Mouse (Mus musculus) layer of hippocampus, adult 2 months (tissue): Measurements from ENCODE around the gene E130311K13Rik. TPM values are rescaled to one million over a fixed set of nuclear protein-coding genes. Genes with fewer than 3 reads are reported as not detected.

Experiments
- DNase-seq, 2 experiments: peaks; one replicate each; pipeline ENCODE4 v3.0.0; 2022; ENCODE audit warnings: low spot score in 2 of 2
- H3K27ac ChIP-seq: fragments of 200-600 bp; 2 replicates; pipeline ENCODE4 v1.8.1; 2022
- H3K4me3 ChIP-seq: fragments of 200-600 bp; 2 replicates; pipeline ENCODE4 v1.8.1; 2022; ENCODE audit warnings: mild to moderate bottlenecking
- CTCF ChIP-seq: fragments of 200-600 bp; conservative IDR thresholded peaks from 2 replicates; pipeline ENCODE4 v1.8.1; 2022; ENCODE audit warnings: antibody characterized with exemption, mild to moderate bottlenecking, moderate library complexity
- long read RNA-seq, 2 experiments: library from polyadenylated mRNA; stranded (forward); transcript quantifications; one replicate each; pipeline ENCODE4 v2.0.0; 2021; ENCODE audit warnings: borderline mapping rate in 2 of 2
- total RNA-seq, 2 experiments: library from RNA; stranded (reverse); gene quantifications; 2 replicates each; pipeline ENCODE4 v1.2.3; 2021

The E130311K13Rik gene
- 10 to 100 TPM; 13.5 to 13.6 TPM for total RNA-seq
- long read RNA-seq, experiment 1, transcript E130311K13Rik-201 (5 exons, 1,640 nt) = major isoform, 7 of 11 reads
- long read RNA-seq, experiment 1, partial matches to known transcripts = 0 of 11 reads
- long read RNA-seq, experiment 1, other reads (novel, unspliced or antisense) = 4 of 11 reads
- long read RNA-seq, experiment 2, transcript E130311K13Rik-201 (5 exons, 1,640 nt) = major isoform, 5 of 9 reads
- long read RNA-seq, experiment 2, partial matches to known transcripts = 1 of 9 reads
- long read RNA-seq, experiment 2, other reads (novel, unspliced or antisense) = 3 of 9 reads

DNA sequence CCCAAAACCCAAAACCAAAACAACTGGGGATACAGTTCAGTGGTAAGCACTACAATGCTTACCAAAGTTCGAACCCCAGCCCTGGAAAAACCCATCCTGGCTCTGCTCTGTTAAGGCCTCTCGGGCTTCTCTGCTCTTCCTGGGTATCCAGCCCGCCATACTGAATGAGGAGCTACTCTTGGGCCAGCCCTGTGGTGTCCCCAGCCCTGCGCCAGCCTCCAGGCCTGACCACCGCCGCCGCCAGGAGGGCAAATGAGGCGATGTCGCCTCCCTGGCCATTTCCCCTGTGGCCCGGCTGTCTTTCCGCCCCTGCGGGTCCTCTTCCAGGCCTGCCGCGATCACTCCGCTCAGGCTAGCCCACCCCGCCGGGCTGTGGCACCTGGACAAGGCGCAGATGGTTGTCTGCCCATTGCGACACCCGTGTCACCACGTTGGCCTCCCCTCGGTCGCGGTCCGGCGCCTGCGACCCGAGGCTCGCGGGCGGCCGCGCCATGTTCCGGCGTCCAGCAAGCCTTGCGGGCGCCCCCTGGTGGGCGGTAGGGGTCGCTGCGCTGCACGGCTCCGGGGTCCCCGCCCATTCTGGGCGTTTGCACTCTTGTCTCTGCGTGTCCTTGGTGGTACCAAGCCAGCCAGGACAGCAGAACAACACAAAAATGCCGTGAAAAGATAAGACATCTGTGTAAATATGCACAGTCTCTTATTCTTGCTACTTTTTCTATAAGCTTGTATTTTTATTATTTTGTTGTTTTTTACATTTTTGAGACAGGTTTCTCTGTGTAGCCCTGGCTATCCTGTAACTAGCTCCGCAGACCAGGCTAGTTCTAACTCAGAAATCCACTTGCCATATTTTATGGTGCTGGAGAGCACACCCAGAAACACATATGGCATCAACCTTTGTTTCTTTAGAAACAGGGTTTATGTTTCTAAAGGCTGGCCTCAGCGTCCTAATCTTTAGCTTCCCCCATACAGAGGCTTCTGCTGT, at the start of gene E130311K13Rik:
Gene E130311K13Rik, minus strand, starts transcription at position 595 of the 982 bp plus-strand sequence.
- Histone ChIP-seq H3K27ac (peak within 1 kb of the TSS; percentile 98), H3K4me3 (peak within 1 kb of the TSS; percentile 91)
- DNase-seq = peak; percentile 77 to 92
- TF ChIP-seq CTCF = peak; percentile 100

DNA sequence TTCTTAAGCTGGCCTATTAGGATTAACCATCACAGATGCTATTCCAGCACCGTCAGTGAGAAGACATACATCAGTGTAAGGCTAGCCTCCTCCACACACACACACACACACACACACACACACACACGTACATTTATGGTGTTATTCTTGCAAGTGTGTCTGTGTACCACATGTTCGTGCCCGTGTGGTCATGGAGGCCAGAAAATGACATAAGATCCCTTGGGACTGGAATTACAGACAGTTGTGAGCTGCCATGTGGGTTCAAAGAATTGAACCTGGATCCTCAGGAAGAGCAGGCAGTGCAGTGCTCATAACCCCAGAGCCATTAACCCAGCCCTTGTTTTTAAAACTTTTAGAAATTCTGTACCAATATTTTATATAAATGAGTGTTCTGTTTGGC, 48.6 kb upstream of the E130311K13Rik start:
- no peak for DNase-seq
- TF ChIP-seq CTCF = no peak
- H3K4me3 ChIP-seq = no peak overlapping the region
- no peak overlapping the region for H3K27ac ChIP-seq

GRCm38 (mm10) chr3:63975955-63976908, 47.0 kb upstream of the E130311K13Rik start, which contains the start of gene Gmps:
Gmps (plus strand) TSS chr3:63976106.
- peak; percentile 92 for DNase-seq
- TF ChIP-seq CTCF = no peak

GRCm38 (mm10) chr3:63965929-63966328, 36.7 kb upstream of the E130311K13Rik start:
- Histone ChIP-seq H3K27ac (no peak overlapping the region), H3K4me3 (no peak overlapping the region)
- DNase-seq = no peak
- TF ChIP-seq CTCF = no peak

More at GRCm38 (mm10) chr3:63975955-63976908, 47.0 kb upstream of the E130311K13Rik start, which contains the start of gene Gmps:
- Histone ChIP-seq H3K4me3 (peak within 1 kb of the TSS; percentile 96), H3K27ac (peak within 1 kb of the TSS; percentile 91)

DNA sequence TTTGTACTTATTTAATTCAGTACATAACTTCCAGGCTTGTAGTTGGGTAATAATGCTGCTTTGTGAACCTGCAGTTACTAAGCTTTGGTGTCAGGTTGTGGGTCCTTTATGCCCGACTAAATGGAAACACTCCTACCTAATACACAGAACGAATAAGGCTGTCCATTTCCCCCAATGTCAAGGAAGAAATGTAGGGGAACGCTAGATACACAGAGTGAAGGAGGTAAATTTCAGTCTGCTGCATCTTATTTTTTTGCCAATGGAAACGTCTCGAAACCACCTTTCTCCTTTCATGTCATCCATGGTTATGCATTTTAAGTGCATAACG, 35.6 kb upstream of the E130311K13Rik start:
- Histone ChIP-seq H3K27ac (peak overlapping the region; percentile 94), H3K4me3 (peak overlapping the region; percentile 86)
- TF ChIP-seq CTCF = no peak
- DNase-seq = no peak

DNA sequence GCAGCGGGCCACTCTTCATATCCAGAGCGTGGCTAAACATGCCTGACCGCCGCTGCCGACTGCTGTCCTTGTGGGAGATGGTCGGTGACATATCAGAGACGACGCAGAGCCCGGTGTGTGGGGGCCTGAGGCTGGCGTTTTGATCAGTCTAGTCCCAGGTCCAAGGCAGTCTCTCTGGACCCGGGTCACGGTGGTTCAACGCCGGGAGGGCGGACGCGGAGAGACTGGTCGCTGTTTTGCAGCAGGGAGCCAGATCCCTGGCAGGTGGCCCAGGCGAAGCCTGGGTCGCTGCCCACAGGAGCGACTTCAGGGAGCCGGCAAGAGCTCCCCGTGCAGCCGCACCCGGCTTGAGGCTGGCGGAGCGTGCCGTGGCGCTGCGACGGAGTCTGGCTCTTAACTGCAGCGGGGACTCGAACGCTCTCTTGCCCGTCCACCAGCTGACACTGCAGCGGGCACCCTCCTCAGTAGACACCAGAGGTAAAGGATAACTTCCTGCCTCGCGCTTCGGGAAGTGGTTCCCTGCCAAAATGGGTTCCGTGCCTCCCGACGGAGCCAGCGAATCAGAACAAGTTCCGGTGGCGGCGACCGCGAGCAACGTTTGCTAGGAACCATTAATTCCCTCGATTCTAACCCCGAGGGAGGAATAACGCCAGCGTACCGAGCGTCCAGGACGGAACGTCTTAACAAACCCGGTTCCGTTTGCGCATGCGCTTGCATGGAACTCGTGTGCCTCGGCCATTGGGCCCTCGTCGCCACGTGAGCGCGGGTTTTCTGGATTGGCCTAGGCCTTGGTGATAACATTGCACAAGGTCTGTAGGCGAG, 35.0 kb upstream of the E130311K13Rik start, which contains the start of gene Slc33a1:
Gene Slc33a1, minus strand, starts transcription at position 669 of the 822 bp plus-strand sequence.
- TF ChIP-seq CTCF = peak; percentile 38
- Histone ChIP-seq H3K27ac (peak within 1 kb of the TSS; percentile 94), H3K4me3 (peak within 1 kb of the TSS; percentile 86)
- DNase-seq = peak; percentile 99 to 100

DNA sequence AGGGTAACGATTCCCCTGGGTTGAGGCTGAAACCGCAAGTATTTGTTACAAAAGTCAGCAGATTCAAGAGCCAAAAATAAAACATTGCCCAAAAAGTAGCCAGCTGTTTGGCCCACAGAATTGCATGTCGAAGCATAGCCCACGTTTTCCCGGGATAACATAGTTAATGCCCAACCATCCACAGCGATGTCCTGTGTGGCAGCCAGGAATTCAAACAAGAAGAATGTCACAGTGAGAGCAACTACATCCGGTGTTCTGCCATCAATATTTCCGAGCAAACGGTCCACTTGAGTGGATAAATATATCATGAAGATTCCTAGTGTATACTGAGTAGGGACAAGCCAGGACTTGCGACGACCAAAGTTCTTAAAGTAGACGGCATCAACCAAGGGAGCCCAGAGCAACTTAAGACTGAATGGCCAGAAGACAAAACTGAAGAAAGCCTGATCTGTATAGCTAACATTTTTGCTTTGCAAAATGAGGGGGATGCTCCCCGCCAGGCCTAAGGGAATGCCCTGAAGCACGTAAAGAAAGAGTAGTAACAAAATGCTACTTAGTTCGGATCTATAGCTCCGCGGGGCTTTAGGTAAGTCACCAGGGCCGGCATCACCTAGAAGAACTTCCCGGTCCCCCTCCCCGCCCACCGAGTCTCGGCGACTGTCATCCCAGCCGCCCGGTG, 34.3 kb upstream of the E130311K13Rik start:
- Histone ChIP-seq H3K27ac (peak overlapping the region; percentile 94), H3K4me3 (peak overlapping the region; percentile 86)
- TF ChIP-seq CTCF = no peak
- no peak for DNase-seq

- no peak for DNase-seq
- no peak for TF ChIP-seq CTCF
- no peak overlapping the region for H3K4me3 ChIP-seq
- H3K27ac ChIP-seq = no peak overlapping the region
Observed at GRCm38 (mm10) chr3:63949837-63950236, 20.6 kb upstream of the E130311K13Rik start.

- peak; percentile 62 to 63 for DNase-seq
- H3K4me3 ChIP-seq = no peak overlapping the region
- peak overlapping the region; percentile 43 for H3K27ac ChIP-seq
- TF ChIP-seq CTCF = no peak
Observed at GRCm38 (mm10) chr3:63941204-63941850, 12.1 kb upstream of the E130311K13Rik start.

- no peak overlapping the region for H3K27ac ChIP-seq
- no peak for TF ChIP-seq CTCF
- no peak for DNase-seq
- H3K4me3 ChIP-seq = no peak overlapping the region
Observed at GRCm38 (mm10) chr3:63938928-63939327, 9.7 kb upstream of the E130311K13Rik start.
